Mouse (Mus musculus): ENCODE measurements around the gene Grb2.

Gene Grb2

DNA sequence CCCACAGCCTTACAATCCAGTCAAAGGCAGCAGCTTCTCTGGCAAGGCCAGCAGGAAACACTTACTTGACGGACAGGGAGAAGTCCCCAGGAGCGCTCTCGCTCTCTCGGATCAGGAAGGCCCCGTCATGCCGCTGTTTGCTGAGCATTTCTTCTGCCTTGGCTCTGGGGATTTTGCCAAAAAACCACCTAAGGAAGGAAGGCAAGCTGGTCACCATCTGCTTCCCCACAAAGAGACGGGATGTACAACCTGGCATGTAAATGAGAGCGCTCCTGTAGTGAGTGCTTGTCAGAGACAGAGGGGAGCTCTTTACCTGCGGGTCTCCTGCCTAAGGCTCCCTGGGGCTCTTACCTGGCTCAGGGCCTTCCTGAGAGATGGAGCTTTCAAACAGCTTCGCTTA, 58.7 kb downstream of the Grb2 start:
- in situ Hi-C loops (cut with MboI, MseI): loop anchor here (5.0 to 25.0 kb wide), 2 partner anchors 63 to 1688 kb away; no protein-coding TSS in a partner anchor

DNA sequence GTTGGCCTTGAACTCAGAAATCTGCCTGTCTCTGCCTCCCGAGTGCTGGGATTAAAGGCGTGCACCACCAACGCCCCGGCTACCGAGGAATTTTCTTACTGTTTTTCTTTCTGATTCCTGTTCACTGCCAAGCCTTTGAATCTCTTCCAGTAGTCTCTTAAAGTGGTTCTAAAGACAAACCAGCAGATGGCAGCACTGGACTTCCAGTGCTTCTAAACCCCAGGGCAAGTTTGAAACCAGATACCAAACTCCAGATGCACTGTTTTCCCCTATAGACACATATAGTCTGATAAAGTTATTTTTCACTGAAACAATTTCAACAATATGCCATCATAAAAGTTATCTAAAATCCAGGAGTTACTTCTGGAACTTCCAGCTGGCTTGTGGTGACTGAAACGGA, 60.9 kb downstream of the Grb2 start:
- in situ Hi-C loops (cut with MboI, MseI): loop anchor here (5.0 to 25.0 kb wide), 2 partner anchors 65 to 1690 kb away; no protein-coding TSS in a partner anchor

DNA sequence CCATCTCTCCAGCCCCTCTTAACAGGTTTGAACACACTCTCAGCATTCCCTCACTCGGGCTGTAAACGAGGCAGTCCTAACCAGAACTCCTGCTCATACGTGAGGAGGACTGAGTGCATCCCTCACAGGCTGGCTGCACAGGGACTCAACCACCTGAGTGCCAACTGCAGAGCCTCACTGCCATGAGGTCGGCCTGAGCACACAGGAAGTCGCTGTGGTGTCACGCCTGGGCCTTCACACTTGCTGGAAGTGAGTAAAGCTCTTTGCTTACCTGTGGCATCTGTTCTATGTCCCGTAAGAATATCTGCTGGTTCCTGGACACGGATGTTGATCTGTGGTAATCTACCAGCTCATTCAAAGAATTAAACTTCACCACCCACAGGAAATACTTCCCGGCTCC, 62.0 kb downstream of the Grb2 start:
- in situ Hi-C loops (cut with MboI, MseI): loop anchor here (5.0 to 25.0 kb wide), 2 partner anchors 66 to 1691 kb away; no protein-coding TSS in a partner anchor

DNA sequence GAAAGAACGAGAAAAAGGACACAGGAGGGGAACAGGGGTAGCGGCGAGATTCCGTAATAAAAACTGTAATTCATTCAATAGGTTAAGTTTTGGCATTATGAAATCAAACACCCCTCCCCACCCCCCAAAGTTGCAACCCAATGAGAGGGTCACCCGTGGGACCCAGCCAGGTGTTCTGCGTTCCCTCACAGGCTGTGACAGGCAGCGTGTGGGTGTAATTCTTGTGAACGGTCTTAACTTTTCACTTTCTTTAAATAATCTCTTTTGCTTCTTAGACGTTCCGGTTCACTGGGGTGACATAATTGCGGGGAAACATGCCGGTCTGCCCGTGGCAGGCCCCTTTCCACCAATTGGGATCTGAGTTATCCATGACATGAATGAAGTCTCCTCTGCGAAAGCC, 62.9 kb downstream of the Grb2 start:
- in situ Hi-C loops (cut with MboI, MseI): loop anchor here (5.0 to 25.0 kb wide), 2 partner anchors 67 to 1692 kb away; no protein-coding TSS in a partner anchor

DNA sequence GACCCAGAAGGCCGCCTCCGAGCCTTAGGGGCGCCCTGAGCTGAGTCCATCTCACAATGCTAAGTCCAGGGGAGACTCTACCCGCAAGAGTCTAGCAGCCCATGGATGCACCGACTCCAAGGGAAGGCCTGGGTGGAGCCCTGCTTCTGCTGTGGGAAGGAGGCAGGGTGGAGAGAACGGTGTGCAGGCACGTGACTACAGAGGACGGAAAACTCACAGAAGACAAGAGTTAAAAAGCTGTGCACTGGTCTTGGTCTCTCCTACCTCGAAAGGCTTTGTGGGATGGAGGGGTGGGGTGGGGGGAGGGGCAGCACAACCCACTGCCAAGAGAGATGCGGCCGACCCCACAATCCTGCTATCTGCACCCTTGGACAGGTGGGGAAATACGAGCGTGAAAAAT, 64.1 kb downstream of the Grb2 start:
- in situ Hi-C loops (cut with MboI, MseI): loop anchor here (25.0 kb wide), 1 partner anchor 1693 kb away; no protein-coding TSS in a partner anchor

DNA sequence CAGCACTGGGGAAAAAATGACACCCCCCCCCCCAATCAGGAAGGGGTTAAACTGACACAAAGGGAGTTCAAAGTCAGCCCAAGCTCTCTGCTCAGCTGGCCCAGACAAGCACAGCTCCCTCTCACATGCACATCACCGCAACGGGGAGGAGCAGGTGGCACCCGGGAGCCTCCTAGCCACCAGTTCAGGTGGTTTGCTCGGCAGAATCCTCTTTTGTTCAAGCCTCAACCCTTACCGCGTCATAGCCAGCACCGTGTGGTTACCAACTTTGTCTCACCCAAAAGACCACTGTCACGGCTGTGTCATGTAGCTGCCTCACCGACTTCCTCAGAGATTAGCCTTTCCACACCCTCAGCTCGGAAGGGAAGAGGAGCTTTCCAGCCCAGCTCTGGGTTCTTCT, 65.1 kb downstream of the Grb2 start:
- in situ Hi-C loops (cut with MboI, MseI): loop anchor here (25.0 kb wide), 1 partner anchor 1694 kb away; no protein-coding TSS in a partner anchor

DNA sequence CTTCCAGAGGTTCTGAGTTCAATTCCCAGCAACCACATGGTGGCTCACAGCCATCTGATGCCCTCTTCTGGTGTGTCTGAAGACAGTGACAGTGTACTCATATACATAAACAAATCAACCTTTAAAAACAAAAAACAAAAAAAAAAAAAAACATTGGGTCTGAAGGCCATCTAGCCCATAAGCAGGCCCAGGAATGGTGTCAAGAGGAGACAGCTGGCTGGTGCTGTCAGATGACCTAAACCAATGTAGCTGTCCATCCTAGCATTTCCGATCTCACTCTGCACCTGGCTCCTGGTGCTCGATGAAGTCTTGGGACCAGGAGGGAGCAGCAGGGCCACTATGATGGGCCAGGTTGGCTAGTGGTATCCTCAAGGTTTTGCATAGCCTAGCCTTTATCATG, 65.7 kb downstream of the Grb2 start:
- in situ Hi-C loops (cut with MboI, MseI): loop anchor here (25.0 kb wide), 1 partner anchor 1695 kb away; no protein-coding TSS in a partner anchor

DNA sequence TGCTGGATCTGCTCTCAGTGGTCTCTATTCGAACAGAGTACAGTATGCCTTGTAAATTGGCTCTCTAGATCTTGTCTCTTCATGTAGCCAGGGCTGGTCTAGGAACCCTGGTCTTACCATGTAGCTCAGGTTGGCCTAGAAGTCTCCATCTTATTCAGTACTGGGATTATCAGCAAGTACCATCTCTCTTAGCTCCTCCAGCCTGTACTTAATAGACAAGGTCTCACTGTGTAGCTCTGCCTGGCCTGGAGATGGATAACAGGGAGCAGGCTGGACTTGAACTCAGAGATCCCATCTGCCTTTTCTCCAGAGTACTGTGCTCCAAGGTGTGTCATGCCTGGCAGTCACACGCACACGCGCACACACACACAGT, 66.7 kb downstream of the Grb2 start:
- in situ Hi-C loops (cut with MboI, MseI): loop anchor here (25.0 kb wide), 1 partner anchor 1696 kb away; no protein-coding TSS in a partner anchor

DNA sequence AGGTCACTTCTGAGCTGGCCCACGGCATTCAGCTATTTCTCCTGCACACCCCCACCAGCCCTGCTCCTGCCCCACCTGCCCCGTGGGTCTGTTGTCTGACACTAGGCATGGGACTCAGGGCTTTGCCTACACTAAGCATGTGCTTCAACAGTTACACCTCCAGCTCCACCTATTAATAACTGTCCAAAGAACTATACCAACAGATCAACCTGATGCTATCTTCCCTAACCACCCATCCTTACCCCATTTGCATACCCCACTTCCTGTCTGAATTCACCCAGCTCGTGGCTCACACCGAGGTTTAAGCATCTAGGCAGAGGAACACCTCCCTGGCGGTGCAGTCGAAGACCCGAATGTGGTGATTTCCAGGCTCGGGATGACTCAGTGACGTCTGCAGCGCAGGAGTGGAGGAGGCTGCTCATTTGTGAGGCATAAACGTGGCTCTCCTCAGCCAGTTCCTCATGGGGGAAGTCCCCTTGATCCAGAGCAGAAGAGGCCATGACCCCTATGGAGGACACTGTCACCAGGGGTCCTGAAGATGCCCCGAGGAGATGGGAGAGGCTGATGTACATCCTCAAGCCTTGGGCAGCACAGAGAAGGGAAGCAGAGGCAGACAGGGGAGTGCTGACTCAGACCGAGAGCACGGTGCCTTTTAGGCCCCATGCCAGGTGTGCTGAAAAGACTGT, 67.3 kb downstream of the Grb2 start:
- in situ Hi-C loops (cut with MboI, MseI): loop anchor here (25.0 kb wide), 1 partner anchor 1696 kb away; no protein-coding TSS in a partner anchor

DNA sequence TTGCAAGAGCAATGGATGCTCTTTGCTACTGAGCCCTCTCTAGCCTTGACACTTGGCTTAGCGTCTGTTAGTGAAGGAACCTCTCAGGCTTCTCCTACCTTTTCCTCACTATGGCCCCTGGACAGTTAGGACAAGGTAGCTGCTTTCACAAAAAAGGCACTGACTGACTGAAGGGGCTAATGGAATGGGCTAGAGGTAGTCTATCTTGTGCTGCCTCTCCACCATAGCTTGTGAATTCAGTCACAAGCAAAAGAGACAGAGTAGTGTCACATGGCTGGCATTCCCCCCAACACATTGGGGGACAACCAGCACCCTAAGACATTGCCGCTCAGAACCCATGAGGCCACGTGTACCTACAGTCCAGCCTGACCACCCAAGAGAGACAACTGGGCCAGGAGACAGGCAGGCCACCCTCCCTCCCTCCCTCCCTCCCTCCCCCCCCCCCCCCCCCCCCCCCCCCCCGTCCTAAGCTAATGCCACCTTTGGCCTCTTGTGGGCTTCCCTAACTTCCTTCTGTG, 68.0 kb downstream of the Grb2 start:
- in situ Hi-C loops (cut with MboI, MseI): loop anchor here (25.0 kb wide), 1 partner anchor 1697 kb away; no protein-coding TSS in a partner anchor

DNA sequence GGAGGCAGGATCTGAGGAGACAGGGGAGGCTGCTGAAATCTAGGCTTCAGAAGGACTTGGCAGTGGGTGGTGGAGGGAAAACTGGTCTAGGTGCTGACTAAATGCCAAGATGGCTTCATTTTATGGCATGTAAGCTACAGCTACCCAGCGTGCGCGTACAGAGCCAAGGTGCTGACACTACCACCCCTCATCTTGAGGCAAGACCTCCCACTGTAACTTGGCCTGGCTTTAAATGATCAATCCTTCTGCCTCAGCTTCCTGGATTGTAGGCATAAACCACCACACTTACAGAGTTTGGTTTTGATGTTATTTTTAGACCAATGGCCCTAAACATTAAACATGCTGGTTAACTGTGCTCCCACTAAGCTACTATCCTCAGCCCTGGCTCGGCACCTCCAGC, 68.9 kb downstream of the Grb2 start:
- in situ Hi-C loops (cut with MboI, MseI): loop anchor here (10.0 to 25.0 kb wide), 2 partner anchors 475 to 1698 kb away; partner anchors contain the start of gene Slc9a3r1

DNA sequence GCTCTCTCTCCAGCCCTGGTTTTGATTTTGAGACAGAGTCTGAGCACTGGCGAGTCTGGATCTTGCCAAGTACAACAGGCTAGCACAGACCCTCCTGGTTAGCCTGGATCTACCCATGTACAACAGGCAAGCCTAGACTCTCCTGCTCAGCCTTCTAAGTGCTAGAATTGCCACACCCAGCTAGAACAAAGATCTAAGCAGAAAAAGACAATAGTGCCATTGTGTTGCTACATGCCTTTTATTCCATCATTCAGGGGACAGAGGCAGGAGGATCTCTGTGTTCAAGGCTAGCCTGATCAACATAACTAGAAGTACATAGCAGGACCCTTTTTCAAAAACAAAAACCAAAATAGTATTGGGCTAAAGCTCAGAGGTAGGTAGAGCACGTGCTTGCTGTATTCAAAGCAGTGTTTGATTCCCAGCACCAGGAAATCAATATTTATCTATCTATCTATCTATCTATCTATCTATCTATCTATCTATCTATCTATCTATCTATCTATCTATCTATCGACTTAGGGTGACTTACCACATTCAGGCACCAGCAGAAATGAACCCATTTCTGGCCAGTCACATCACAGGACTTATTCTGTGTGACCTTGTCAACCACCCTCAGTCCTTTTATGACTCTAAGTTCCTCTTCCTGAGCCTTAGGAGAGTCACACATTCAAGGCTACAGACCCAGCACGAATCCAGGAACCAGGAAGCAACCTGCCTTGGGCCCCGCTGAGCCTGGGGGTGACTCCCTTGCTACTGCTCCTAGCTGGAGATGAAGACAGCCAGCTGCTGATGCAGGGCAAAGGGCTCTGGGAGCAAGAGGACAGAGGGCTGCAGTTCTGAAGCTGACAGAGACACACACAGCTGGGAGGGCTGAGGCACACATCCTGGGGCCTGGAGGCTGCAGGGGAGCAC, 69.6 kb downstream of the Grb2 start:
- in situ Hi-C loops (cut with MboI, MseI): loop anchor here (10.0 to 25.0 kb wide), 2 partner anchors 474 to 1699 kb away; partner anchors contain the start of gene Slc9a3r1

DNA sequence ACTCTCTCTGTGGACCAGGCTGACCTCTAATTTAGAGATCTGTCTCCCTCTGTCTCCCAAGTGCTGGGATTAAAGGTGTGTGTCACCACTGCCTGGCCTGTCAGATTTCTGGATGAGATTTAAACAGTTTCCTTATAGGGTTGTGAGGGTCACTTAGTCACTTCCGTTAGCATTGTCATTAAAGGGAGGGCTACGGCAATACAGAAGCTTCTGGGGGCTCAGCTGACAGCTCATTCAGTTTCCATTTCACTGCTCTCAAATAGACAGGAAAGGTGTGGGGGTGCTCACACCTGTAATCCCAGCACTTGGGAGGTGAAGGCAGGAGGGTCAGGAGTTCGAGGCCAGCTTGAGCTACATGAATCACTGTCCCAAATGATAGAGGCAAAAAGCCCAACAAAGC, 71.4 kb downstream of the Grb2 start:
- in situ Hi-C loops (cut with MboI, MseI): loop anchor here (10.0 to 25.0 kb wide), 2 partner anchors 472 to 1700 kb away; partner anchors contain the start of gene Slc9a3r1

DNA sequence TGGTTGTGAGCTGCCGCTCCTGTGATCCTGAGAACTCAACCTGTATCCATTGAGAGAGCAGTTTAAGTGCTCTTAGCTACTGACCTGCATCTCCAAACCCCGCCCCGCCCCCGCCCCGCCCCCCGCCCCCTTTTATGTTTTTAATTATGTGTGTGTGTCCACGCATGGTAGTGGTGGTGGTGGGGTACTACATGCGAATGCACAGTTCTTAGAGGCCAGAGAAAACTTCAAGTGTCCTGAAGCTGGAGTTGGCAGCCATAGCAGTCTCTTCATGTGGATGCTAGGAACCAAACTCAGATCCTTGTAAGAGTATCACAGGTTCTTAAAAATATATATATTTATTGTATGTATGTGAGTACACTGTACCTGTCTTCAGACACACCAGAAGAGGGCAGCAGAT, 72.9 kb downstream of the Grb2 start:
- in situ Hi-C loops (cut with MboI, MseI): loop anchor here (10.0 to 25.0 kb wide), 2 partner anchors 471 to 1702 kb away; partner anchors contain the start of gene Slc9a3r1

DNA sequence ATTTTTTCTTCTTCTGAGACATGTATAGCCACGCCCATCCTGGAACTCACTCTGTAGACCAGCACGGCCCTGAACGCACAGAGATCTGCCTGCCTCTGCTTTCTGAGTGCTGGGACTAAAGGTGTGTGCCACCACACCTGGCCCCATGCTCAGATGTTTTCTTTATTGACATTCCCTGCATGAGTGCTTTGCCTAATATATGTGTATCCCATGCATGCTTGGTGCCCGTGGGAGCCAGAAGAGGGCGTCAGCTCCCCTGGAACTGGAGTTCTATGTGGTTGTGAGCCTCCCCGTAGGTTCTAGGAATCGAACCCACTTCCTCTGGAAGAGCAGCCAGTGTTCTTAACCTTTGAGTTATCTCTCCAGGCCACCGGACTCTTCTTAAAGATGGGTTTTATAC, 73.4 kb downstream of the Grb2 start:
- in situ Hi-C loops (cut with MboI, MseI): loop anchor here (10.0 to 25.0 kb wide), 2 partner anchors 470 to 1702 kb away; partner anchors contain the start of gene Slc9a3r1

DNA sequence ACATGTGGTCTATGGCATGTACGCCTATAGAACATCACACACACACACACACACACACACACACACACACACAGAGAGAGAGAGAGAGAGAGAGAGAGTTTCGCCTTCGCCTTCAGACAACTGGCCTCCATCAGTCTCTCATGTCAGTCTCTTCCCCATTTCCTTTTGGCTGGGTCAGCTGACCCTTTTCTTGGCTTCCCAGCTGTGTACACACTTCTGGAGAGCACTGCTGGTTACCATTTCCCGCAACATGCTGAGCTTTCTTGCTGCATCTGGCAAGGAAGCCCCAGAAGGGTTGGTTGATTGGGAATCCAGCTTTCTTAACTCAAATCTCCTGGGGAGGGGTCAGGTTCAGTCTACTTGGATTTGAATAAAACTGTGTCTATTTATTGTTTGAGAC, 74.3 kb downstream of the Grb2 start:
- in situ Hi-C loops (cut with MboI, MseI): loop anchor here (10.0 to 25.0 kb wide), 2 partner anchors 469 to 1703 kb away; partner anchors contain the start of gene Slc9a3r1

DNA sequence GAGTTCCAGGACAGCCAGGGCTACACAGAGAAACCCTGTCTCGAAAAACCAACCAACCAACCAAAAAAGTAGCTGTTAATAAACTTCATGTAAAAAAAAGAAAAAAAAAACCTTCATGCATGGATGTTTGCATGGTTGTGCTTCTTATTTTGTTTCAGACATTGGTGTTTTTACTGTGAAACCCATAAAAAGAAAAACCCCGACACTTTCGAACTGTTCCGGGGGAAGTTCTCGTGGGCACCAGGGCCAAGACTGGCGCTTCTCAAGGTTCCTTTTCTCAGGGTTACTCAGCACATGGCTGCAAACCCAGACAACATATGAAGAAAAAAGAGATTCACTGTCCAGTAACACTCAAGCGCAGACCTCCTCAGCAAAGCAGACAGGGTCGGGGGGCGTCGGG, 75.5 kb downstream of the Grb2 start:
- in situ Hi-C loops (cut with MboI, MseI): loop anchor here (10.0 to 25.0 kb wide), 2 partner anchors 468 to 1704 kb away; partner anchors contain the start of gene Slc9a3r1

DNA sequence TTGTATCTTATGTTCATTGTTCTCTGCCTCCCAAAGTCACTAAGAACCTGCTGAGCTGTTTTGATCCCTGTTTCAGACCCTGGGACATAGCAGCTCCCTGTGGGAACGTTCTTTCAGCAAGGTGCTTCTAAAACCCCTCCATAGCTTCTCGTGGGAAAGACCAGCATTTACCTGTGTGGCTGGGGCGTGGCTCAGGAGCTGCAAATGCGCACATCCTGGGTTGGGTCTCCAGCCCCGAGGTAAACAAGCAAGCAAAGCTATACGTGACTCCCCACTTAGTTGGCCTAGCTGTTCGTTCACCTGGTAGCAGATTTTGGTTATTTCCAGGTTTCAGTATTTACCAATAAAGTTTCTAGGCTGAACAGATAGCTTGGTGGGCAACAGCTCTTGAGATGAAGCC, 76.2 kb downstream of the Grb2 start:
- in situ Hi-C loops (cut with MboI, MseI): loop anchor here (10.0 to 25.0 kb wide), 2 partner anchors 467 to 1705 kb away; partner anchors contain the start of gene Slc9a3r1

DNA sequence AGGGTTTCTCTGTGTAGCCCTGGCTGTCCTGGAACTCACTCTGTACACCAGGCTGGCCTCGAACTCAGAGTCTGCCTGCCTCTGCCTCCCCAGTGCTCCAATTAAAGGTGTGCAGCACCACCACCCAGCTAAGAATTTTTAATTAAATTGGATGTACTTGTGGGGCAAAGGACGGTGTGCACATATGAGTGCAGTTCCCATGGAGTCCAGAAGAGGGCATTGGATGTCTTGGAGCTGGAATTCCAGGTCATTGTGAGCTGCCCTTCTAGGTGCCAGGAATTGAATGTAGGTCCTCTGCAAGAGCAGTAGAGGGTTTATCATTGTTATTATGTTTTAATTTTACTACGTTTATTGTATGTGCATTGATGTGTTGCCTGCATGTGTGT, 76.9 kb downstream of the Grb2 start:
- in situ Hi-C loops (cut with MboI, MseI): loop anchor here (10.0 to 25.0 kb wide), 2 partner anchors 467 to 1706 kb away; partner anchors contain the start of gene Slc9a3r1

DNA sequence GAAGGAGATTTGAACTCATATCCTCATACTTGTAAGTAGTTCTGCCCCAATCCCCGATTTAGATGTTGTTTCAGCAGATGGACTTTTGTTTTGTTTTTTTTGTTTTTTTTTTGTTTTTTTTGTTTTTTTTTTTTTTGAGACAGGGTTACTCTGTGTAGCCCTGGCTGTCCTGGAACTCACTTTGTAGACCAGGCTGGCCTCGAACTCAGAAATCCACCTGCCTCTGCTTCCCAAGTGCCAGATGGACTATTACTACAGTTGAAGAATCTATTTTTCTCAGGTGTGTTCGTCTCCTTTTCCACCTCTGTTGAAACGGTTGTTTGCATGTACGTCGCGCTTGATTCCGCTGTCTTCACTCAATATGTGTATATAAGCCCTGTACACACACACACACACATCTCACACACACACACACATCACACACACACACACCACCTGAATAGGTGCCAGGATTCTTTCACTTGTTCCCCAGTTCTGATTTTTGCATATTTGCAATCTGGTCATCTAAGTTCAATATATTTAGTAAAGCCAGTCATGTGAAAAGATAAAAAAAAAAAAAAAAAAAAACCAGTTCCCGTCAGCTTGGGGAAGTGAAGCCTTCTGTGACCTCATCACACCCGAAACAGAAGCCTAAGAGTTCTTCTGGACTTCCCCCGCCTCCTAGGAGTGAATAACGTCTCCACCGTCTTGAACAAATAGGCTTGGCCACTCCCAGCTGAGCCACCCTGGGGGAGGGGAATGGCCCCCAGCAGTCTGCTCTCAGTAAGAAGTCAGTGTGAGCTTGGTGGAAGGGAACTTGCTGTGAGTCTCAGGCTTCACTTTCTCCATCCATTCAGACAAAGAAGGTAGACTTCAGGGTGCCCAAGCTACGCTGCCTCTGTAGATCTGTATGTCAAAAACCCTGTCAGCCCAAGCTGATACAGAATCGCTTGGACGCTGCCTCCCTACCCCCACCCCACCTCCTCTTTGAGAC, 77.6 kb downstream of the Grb2 start:
- in situ Hi-C loops (cut with MboI, MseI): loop anchor here (10.0 to 25.0 kb wide), 2 partner anchors 466 to 1706 kb away; partner anchors contain the start of gene Slc9a3r1

Measured in regulatory T cell (primary cell).